Mouse (Mus musculus) erythroblast, embryonic 14.5 days (primary cell): ENCODE data around the gene Tnfrsf1b. TPM values are rescaled to one million over a fixed set of nuclear protein-coding genes. Genes with fewer than 3 reads are reported as not detected.

ENCODE experiments used
- H3K27me3 ChIP-seq: 2 replicates; pipeline ENCODE4 v1.6.1; 2012; ENCODE audit warnings: inconsistent platforms; ENCODE audit not compliant: control insufficient read depth
- H3K36me3 ChIP-seq: 2 replicates; pipeline ENCODE4 v1.6.1; 2012; ENCODE audit warnings: mild to moderate bottlenecking, inconsistent platforms; ENCODE audit not compliant: control insufficient read depth
- H3K4me1 ChIP-seq: 2 replicates; pipeline ENCODE4 v1.6.1; 2012; ENCODE audit warnings: inconsistent platforms; ENCODE audit not compliant: control insufficient read depth
- H3K4me3 ChIP-seq: replicated peaks from 2 replicates; pipeline ENCODE3; 2012; ENCODE audit warnings: moderate library complexity, mild to moderate bottlenecking, inconsistent platforms
- H3K9me3 ChIP-seq: 2 replicates; pipeline ENCODE4 v1.6.1; 2012; ENCODE audit warnings: low read length, inconsistent platforms, mixed read lengths; ENCODE audit not compliant: control insufficient read depth
- GATA1 ChIP-seq: IDR thresholded peaks from 2 replicates; pipeline ENCODE4 v1.6.1; 2012; ENCODE audit warnings: low read length, inconsistent platforms, mixed read lengths
- TAL1 ChIP-seq: IDR thresholded peaks from 3 replicates; pipeline ENCODE4 v1.6.1; 2012; ENCODE audit warnings: low read length, inconsistent platforms, mixed read lengths
- polyA plus RNA-seq: library from polyadenylated mRNA; stranded (reverse); fragments of >175 nt; gene quantifications from 2 replicates; pipeline ENCODE4 v1.2.3, GENCODE M21; 2012

The Tnfrsf1b gene
- polyA plus RNA-seq, 1 experiment: 0.52 TPM

DNA sequence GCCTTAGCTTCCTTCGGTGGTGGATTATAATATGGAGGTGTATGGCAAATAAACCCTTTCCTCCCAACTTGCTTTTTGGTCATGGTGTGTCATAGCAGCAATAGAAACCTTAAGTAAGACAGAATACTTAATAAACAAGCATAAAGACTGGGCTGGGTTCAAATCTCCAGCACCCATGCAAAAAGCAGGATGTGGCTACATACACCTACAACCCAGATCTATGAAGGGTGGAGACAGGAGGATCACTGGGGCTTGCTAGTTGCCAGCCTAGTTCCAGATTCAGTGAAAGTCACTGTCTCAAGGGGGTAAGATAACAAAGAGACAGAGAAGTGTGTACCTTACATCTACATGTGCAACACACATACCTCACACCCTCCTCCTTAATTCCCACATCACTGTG is 16.9 kb upstream of the Tnfrsf1b start:
- Histone ChIP-seq H3K36me3 (no peaks in the 10 kb centered on the region), H3K4me1 (no peaks in the 10 kb centered on the region), H3K9me3 (no peaks in the 10 kb centered on the region), H3K4me3 (no peak overlapping the region), H3K27me3 (no peaks in the 10 kb centered on the region)
- TF ChIP-seq TAL1 (no peak), GATA1 (no peak)

- Histone ChIP-seq H3K9me3 (no peaks in the 10 kb centered on the region), H3K27me3 (no peaks in the 10 kb centered on the region), H3K4me3 (no peak overlapping the region), H3K4me1 (no peaks in the 10 kb centered on the region), H3K36me3 (no peaks in the 10 kb centered on the region)
- TF ChIP-seq TAL1 (no peak), GATA1 (no peak)
Measured at GRCm38 (mm10) chr4:145260802-145261201, 14.1 kb upstream of the Tnfrsf1b start.

GRCm38 (mm10) chr4:145257751-145258434 is 11.2 kb upstream of the Tnfrsf1b start:
- no peaks in the 10 kb centered on the region for H3K27me3 ChIP-seq
- TF ChIP-seq GATA1 (no peak), TAL1 (no peak)
- no peaks in the 10 kb centered on the region for H3K9me3 ChIP-seq
- H3K4me1 ChIP-seq: no peaks in the 10 kb centered on the region
- no peaks in the 10 kb centered on the region for H3K36me3 ChIP-seq
- no peak overlapping the region for H3K4me3 ChIP-seq

DNA sequence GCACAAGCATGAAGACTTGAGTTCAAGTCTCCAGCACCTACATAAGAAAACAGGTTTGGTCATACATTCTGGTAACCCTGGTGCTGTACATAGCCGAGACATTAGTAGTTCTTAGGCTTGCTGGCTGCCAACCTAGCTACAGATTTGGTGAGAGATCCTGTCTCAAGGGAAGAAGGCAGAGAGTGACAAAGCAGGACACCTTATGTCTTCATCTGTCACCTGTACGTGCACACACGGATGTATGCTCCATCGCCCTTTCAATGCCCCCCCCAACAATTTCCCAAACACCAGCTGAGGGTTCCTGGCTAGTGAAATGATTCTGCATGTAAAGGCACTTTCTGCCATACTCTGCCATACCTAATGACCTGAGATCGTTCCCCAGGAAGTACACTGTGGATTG is 9.5 kb upstream of the Tnfrsf1b start:
- no peaks in the 10 kb centered on the region for H3K27me3 ChIP-seq
- H3K36me3 ChIP-seq: no peaks in the 10 kb centered on the region
- TF ChIP-seq TAL1 (no peak), GATA1 (no peak)
- H3K9me3 ChIP-seq: no peaks in the 10 kb centered on the region
- no peaks in the 10 kb centered on the region for H3K4me1 ChIP-seq
- no peak overlapping the region for H3K4me3 ChIP-seq

GRCm38 (mm10) chr4:145254418-145254817 is 7.7 kb upstream of the Tnfrsf1b start:
- TF ChIP-seq TAL1 (no peak), GATA1 (no peak)
- H3K36me3 ChIP-seq: no peaks in the 10 kb centered on the region

DNA sequence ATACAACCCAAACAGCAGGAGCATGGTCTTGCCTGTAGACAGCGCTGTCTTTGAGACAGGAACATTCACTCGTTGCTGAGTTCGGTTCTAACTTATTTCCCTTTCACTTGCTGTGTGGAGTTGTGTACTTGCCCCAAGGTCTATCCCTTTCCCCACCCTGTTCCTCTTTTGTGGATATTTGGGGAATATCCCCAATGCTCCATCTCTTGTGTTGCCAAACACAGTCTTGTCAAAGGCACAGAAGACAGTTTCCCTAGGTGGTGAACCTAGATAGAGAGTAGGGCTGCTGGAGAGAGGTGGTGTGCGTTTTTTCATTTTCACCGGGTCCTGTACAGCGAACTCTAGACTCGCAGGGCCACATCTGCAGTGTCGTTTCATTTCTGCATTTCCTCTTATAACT is 5.9 kb upstream of the Tnfrsf1b start:
- no peaks in the 10 kb centered on the region for H3K4me1 ChIP-seq
- no peak overlapping the region for H3K4me3 ChIP-seq
- no peak for TF ChIP-seq TAL1
- no peak for TF ChIP-seq GATA1
- no peaks in the 10 kb centered on the region for H3K9me3 ChIP-seq
- H3K27me3 ChIP-seq: peaks cover 3% of the 10 kb centered on the region
- H3K36me3 ChIP-seq: no peaks in the 10 kb centered on the region

More at GRCm38 (mm10) chr4:145254418-145254817, 7.7 kb upstream of the Tnfrsf1b start:
- H3K9me3 ChIP-seq: no peaks in the 10 kb centered on the region
- no peaks in the 10 kb centered on the region for H3K27me3 ChIP-seq
- no peaks in the 10 kb centered on the region for H3K4me1 ChIP-seq
- H3K4me3 ChIP-seq: no peak overlapping the region

- no peaks in the 10 kb centered on the region for H3K9me3 ChIP-seq
- TF ChIP-seq GATA1: no peak
- no peak for TF ChIP-seq TAL1
- H3K4me1 ChIP-seq: peaks cover 4% of the 10 kb centered on the region
- peaks cover 8% of the 10 kb centered on the region for H3K27me3 ChIP-seq
- no peak overlapping the region for H3K4me3 ChIP-seq
- H3K36me3 ChIP-seq: no peaks in the 10 kb centered on the region
Measured at GRCm38 (mm10) chr4:145251546-145251945, 4.9 kb upstream of the Tnfrsf1b start.

GRCm38 (mm10) chr4:145250002-145250401 is 3.3 kb upstream of the Tnfrsf1b start:
- H3K4me3 ChIP-seq: no peak overlapping the region
- H3K27me3 ChIP-seq: peaks cover 22% of the 10 kb centered on the region
- H3K36me3 ChIP-seq: no peaks in the 10 kb centered on the region
- no peaks in the 10 kb centered on the region for H3K9me3 ChIP-seq
- TF ChIP-seq TAL1 (no peak), GATA1 (no peak)
- peaks cover 9% of the 10 kb centered on the region for H3K4me1 ChIP-seq

DNA sequence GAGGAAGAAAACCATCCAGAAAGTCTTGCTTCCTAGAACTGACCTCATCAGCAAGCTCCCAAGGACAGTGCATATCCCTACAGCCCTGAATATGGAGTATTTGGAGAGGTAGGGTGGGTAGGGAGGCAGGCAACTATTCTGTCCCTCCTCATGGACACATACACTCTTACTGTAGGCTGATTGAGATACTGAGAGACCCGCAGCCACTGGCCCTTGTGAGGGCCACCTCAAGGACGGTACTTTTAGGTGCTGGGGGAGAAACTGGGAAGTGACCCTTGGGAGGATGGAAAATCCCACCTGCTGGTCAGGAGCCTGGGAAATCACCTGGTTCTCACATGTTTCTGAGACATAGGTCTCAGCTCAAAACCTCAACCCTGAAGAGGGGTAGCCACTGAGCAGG is 886 bp upstream of the Tnfrsf1b start:
- Histone ChIP-seq H3K4me3 (no peak overlapping the region), H3K27me3 (peaks cover 24% of the 10 kb centered on the region), H3K9me3 (no peaks in the 10 kb centered on the region), H3K4me1 (peaks cover 9% of the 10 kb centered on the region), H3K36me3 (no peaks in the 10 kb centered on the region)
- TF ChIP-seq TAL1: no peak
- TF ChIP-seq GATA1: no peak

DNA sequence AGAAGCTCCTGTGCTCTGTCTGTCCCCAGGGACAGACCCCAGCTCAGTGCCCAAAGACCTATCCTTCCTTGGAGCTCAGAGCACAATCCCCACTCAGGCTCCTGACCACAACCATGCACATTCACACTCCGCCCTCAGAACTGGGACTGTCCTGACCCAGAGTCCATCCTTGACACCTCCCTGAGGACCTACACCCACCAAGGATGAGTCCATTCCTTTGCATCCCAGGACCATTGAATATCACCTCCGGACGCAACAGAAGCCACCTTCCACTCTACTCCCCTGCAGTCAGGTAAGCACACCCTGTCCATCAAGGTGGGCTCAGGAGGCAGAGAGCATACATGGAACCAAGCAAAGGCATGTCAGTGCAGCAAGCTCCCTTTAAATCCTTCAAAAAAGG is 1.1 kb downstream of the Tnfrsf1b start:
- H3K9me3 ChIP-seq: no peaks in the 10 kb centered on the region
- H3K36me3 ChIP-seq: no peaks in the 10 kb centered on the region
- TF ChIP-seq GATA1: no peak
- TF ChIP-seq TAL1: no peak
- no peak overlapping the region for H3K4me3 ChIP-seq
- H3K27me3 ChIP-seq: peaks cover 24% of the 10 kb centered on the region
- H3K4me1 ChIP-seq: peaks cover 9% of the 10 kb centered on the region
